Mouse (Mus musculus): ENCODE measurements at regions not wholly inside any gene's neighbourhood (a gene's known extent, or its start where the extent isn't known, plus 50 kb on each side); places are given as distances from the start of the nearest gene placed in this dataset.
A peak's percentile ranks its signal among the peaks of the same experiment; 100 is the strongest.

DNA sequence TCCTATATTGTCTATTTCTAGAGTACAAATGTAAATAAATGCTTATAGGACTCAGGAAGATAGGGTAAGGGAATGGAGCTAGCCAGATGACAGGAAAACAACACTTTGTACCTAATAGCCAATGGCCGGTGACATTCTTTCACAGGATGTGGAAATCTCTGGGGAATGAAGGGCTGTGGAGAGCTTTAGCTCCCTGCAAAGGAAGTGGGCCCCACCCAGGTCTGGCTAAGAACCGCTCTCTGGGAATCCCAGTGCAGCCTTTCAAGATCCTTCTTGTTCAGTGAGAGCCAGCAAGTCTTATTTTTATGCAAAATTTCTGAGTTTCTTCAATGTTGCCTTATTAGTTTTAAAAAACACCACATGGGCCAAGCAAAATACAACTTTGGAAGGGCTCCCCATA lies 54.7 kb upstream of the Pappa2 start:
- H3K36me3 ChIP-seq: no peaks in the 10 kb centered on the region
- H3K9me3 ChIP-seq: no peaks in the 10 kb centered on the region
- no peak overlapping the region for H3K27ac ChIP-seq
- WGBS: 72% methylated on average over 2 of the region's 2 CpGs
- no peaks in the 10 kb centered on the region for H3K27me3 ChIP-seq
- no peak overlapping the region for H3K4me3 ChIP-seq
- H3K9ac ChIP-seq: no peak overlapping the region
- no peak overlapping the region for H3K4me2 ChIP-seq
- no peaks in the 10 kb centered on the region for H3K4me1 ChIP-seq (replicated peaks)
- no peak for ATAC-seq (ENCODE audit: low FRiP score)

GRCm38 (mm10) chr1:159036371-159036770 lies 56.1 kb upstream of the Pappa2 start:
- Histone ChIP-seq H3K4me3 (no peak overlapping the region), H3K36me3 (no peaks in the 10 kb centered on the region), H3K9me3 (no peaks in the 10 kb centered on the region), H3K9ac (no peak overlapping the region), H3K4me2 (no peak overlapping the region), H3K27me3 (no peaks in the 10 kb centered on the region), H3K4me1 (replicated peaks) (no peaks in the 10 kb centered on the region), H3K27ac (no peak overlapping the region)
- no peak for ATAC-seq (ENCODE audit: low FRiP score)
- WGBS: 71% methylated on average over 6 of the region's 6 CpGs

GRCm38 (mm10) chr1:159045870-159046385 lies 65.6 kb upstream of the Pappa2 start:
- Histone ChIP-seq H3K36me3 (no peaks in the 10 kb centered on the region), H3K4me3 (no peak overlapping the region), H3K4me1 (replicated peaks) (0 out of 2 replicates have a peak, but pooled peaks cover 3% of the 10 kb centered on the region), H3K9me3 (no peaks in the 10 kb centered on the region), H3K27me3 (no peaks in the 10 kb centered on the region), H3K9ac (no peak overlapping the region), H3K4me2 (no peak overlapping the region), H3K27ac (no peak overlapping the region)
- ATAC-seq (ENCODE audit: low FRiP score): no peak
- 91% methylated on average over 4 of the region's 4 CpGs for WGBS

- Histone ChIP-seq H3K9ac (no peak overlapping the region), H3K4me2 (no peak overlapping the region), H3K4me1 (replicated peaks) (no peaks in the 10 kb centered on the region), H3K27ac (no peak overlapping the region), H3K4me3 (no peak overlapping the region), H3K9me3 (no peaks in the 10 kb centered on the region), H3K36me3 (no peaks in the 10 kb centered on the region), H3K27me3 (no peaks in the 10 kb centered on the region)
- ATAC-seq (ENCODE audit: low FRiP score): no peak
- WGBS: 64% methylated on average over 1 of the region's 1 CpGs
Observed at GRCm38 (mm10) chr1:159065024-159065423, 84.7 kb upstream of the Pappa2 start.

DNA sequence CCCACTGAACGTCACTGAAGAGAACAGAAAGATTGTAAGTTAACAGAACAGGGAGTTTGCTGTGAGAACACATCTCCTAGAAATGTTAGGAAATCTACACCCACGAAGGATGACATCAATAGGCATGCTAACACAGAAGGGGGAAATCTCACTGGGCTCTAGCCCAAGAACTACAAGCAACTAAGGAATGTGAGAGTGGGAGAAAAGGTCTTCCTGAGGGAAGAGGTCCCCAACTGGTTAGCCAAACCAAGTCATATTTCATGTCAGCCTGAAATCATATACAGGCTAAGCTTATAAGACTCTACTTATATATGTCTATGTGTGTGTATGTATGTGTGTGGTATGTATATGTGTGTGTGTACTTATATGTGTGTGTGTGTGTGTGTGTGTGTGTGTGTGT lies 118.9 kb upstream of the Pappa2 start:
- Histone ChIP-seq H3K36me3 (no peaks in the 10 kb centered on the region), H3K27me3 (no peaks in the 10 kb centered on the region), H3K4me1 (replicated peaks) (no peaks in the 10 kb centered on the region), H3K9me3 (no peaks in the 10 kb centered on the region), H3K4me3 (no peak overlapping the region), H3K27ac (no peak overlapping the region), H3K4me2 (no peak overlapping the region), H3K9ac (no peak overlapping the region)
- 78% methylated on average over 2 of the region's 2 CpGs for WGBS
- no peak for ATAC-seq (ENCODE audit: low FRiP score)

- Histone ChIP-seq H3K27ac (no peak overlapping the region), H3K27me3 (no peaks in the 10 kb centered on the region), H3K9me3 (no peaks in the 10 kb centered on the region), H3K9ac (no peak overlapping the region), H3K36me3 (no peaks in the 10 kb centered on the region), H3K4me3 (no peak overlapping the region), H3K4me2 (no peak overlapping the region), H3K4me1 (replicated peaks) (no peaks in the 10 kb centered on the region)
- WGBS: 80% methylated on average over 3 of the region's 3 CpGs
- ATAC-seq (ENCODE audit: low FRiP score): no peak
Observed at GRCm38 (mm10) chr1:159122201-159122600, 109.9 kb upstream of the Cop1 start.

DNA sequence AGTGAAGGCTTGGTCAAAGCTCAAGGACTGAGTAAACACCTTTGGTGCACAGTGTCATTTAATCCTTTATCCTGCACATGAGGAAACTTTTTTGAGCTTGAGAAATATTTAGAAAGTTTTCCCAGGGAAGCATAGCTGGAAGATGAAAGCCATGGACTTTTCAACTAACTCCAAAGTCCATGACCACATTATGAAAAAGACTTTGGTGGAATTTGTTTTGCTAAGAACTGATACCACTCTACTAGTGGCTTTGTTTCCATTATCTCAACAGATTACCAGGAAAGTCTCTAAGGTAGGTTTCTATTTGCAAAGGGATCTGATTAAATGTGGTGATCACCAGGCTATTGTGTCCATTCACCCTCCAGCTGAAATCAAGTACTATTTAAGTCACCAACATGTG lies 107.2 kb upstream of the Cop1 start:
- ATAC-seq (ENCODE audit: low FRiP score): no peak
- no peak overlapping the region for H3K9ac ChIP-seq
- H3K27ac ChIP-seq: no peak overlapping the region

GRCm38 (mm10) chr1:159135301-159135700 lies 96.8 kb upstream of the Cop1 start:
- ATAC-seq (ENCODE audit: low FRiP score): peak; percentile 83; the same call in 1 of the 2 replicates
- no peak overlapping the region for H3K27ac ChIP-seq
- H3K9ac ChIP-seq: no peak overlapping the region
- H3K9me3 ChIP-seq: peaks cover 8% of the 10 kb centered on the region; the same call in 1 of the 2 replicates
- H3K4me3 ChIP-seq: no peak overlapping the region
- no peaks in the 10 kb centered on the region for H3K36me3 ChIP-seq
- H3K27me3 ChIP-seq: no peaks in the 10 kb centered on the region
- H3K4me2 ChIP-seq: peak overlapping the region; percentile 34
- no peaks in the 10 kb centered on the region for H3K4me1 ChIP-seq (replicated peaks)
- WGBS: 11% methylated on average over 10 of the region's 10 CpGs

More for the DNA sequence above, 107.2 kb upstream of the Cop1 start:
- Histone ChIP-seq H3K4me2 (no peak overlapping the region), H3K36me3 (no peaks in the 10 kb centered on the region), H3K4me1 (replicated peaks) (no peaks in the 10 kb centered on the region), H3K9me3 (no peaks in the 10 kb centered on the region), H3K27me3 (no peaks in the 10 kb centered on the region), H3K4me3 (no peak overlapping the region)

GRCm38 (mm10) chr1:159147788-159148497 lies 84.2 kb upstream of the Cop1 start:
- WGBS: 67% methylated on average over 8 of the region's 8 CpGs
- H3K36me3 ChIP-seq: no peaks in the 10 kb centered on the region
- peaks cover 14% of the 10 kb centered on the region; the same call in 1 of the 2 replicates for H3K4me1 ChIP-seq (replicated peaks)
- 0 out of 2 replicates have a peak overlapping the region, but pooled peaks have one; percentile 4 for H3K4me2 ChIP-seq
- H3K27ac ChIP-seq: peak overlapping the region; percentile 1; the same call in 1 of the 2 replicates
- ATAC-seq (ENCODE audit: low FRiP score): peak; percentile 74; the same call in 1 of the 2 replicates
- H3K9ac ChIP-seq: no peak overlapping the region
- H3K27me3 ChIP-seq: no peaks in the 10 kb centered on the region
- H3K4me3 ChIP-seq: no peak overlapping the region
- no peaks in the 10 kb centered on the region for H3K9me3 ChIP-seq

- Histone ChIP-seq H3K9ac (no peak overlapping the region), H3K4me1 (replicated peaks) (peaks cover 14% of the 10 kb centered on the region; the same call in 1 of the 2 replicates), H3K36me3 (no peaks in the 10 kb centered on the region), H3K27ac (peak overlapping the region; percentile 44), H3K4me3 (no peak overlapping the region), H3K27me3 (no peaks in the 10 kb centered on the region), H3K4me2 (0 out of 2 replicates have a peak overlapping the region, but pooled peaks have one; percentile 4), H3K9me3 (no peaks in the 10 kb centered on the region)
- ATAC-seq (ENCODE audit: low FRiP score): peak; percentile 84
- 59% methylated on average over 9 of the region's 9 CpGs for WGBS
Observed at GRCm38 (mm10) chr1:159148498-159149187, 83.5 kb upstream of the Cop1 start.

DNA sequence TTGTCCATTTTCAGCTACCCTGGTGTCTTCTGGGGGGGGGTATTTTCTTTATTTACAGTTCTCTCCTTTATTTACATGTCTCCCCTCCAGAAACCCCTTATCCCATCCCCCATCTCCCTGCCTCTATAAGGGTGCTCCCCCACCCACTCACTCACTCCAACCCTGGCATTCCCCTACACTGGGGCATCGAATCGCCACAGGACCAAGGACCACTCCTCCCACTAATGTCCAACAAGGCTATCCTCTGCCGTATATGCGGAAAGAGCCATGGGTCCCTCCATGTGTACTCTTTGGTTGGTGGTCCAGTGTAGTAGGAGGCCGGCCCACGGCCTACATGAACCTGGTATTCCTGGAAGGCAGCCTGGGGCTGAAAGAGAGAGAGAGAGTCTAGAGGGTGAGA lies 82.9 kb upstream of the Cop1 start:
- H3K27ac ChIP-seq: peak overlapping the region; percentile 44; the same call in 1 of the 2 replicates
- no peaks in the 10 kb centered on the region for H3K9me3 ChIP-seq
- no peak overlapping the region for H3K4me3 ChIP-seq
- H3K27me3 ChIP-seq: no peaks in the 10 kb centered on the region
- ATAC-seq (ENCODE audit: low FRiP score): peak; percentile 56; the same call in 1 of the 2 replicates
- H3K4me2 ChIP-seq: no peak overlapping the region
- no peak overlapping the region for H3K9ac ChIP-seq
- WGBS: 87% methylated on average over 6 of the region's 6 CpGs
- H3K4me1 ChIP-seq (replicated peaks): peaks cover 14% of the 10 kb centered on the region; the same call in 1 of the 2 replicates
- no peaks in the 10 kb centered on the region for H3K36me3 ChIP-seq

- Histone ChIP-seq H3K4me3 (no peak overlapping the region), H3K27ac (no peak overlapping the region), H3K4me2 (no peak overlapping the region), H3K9ac (no peak overlapping the region), H3K4me1 (replicated peaks) (peaks cover 14% of the 10 kb centered on the region; the same call in 1 of the 2 replicates), H3K27me3 (no peaks in the 10 kb centered on the region), H3K36me3 (no peaks in the 10 kb centered on the region), H3K9me3 (no peaks in the 10 kb centered on the region)
- 59% methylated on average over 5 of the region's 6 CpGs for WGBS
- no peak for ATAC-seq (ENCODE audit: low FRiP score)
Observed at GRCm38 (mm10) chr1:159149721-159150120, 82.4 kb upstream of the Cop1 start.

All from hindbrain, embryonic 13.5 days (tissue).